Mouse (Mus musculus): ENCODE results near the gene Arhgap29. TPM values are rescaled to one million over a fixed set of nuclear protein-coding genes. Genes with fewer than 3 reads are reported as not detected.

The Arhgap29 gene
- total RNA-seq, 1 experiment from 2014 or later = 2.4 TPM

GRCm38 (mm10) chr3:121939658-121940057 is 12.7 kb upstream of the Arhgap29 start:
- no peak for ATAC-seq (replicated peaks; ENCODE audit: insufficient number of reproducible peaks, low FRiP score, low TSS enrichment, poor library complexity, severe bottlenecking)

GRCm38 (mm10) chr3:121940094-121940889 is 12.0 kb upstream of the Arhgap29 start:
- ATAC-seq (replicated peaks; ENCODE audit: insufficient number of reproducible peaks, low FRiP score, low TSS enrichment, poor library complexity, severe bottlenecking) = no peak

GRCm38 (mm10) chr3:121941204-121941745 is 11.1 kb upstream of the Arhgap29 start:
- no peak for ATAC-seq (replicated peaks; ENCODE audit: insufficient number of reproducible peaks, low FRiP score, low TSS enrichment, poor library complexity, severe bottlenecking)

GRCm38 (mm10) chr3:121945957-121946356 is 6.4 kb upstream of the Arhgap29 start:
- ATAC-seq (replicated peaks; ENCODE audit: insufficient number of reproducible peaks, low FRiP score, low TSS enrichment, poor library complexity, severe bottlenecking) = no peak

DNA sequence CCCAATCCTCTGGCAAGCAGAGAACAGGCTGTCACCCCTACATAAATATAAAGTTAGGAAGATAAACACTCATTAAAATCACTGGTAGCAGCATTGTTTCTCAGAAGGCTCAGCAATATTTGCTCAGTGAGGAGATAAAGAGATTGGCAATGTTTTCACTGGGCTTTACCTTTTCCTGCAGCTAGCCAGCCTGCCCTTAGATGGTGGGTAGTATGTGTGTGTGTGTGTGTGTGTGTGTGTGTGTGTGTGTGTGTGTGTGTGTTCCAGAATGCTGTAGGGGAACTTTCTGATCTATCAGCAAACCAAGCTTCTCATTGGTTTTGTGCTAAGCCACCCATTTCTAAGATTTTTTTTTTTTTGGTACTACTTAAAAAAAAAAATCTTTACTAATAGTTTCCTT is 5.6 kb upstream of the Arhgap29 start:
- ATAC-seq (replicated peaks; ENCODE audit: insufficient number of reproducible peaks, low FRiP score, low TSS enrichment, poor library complexity, severe bottlenecking) = no peak

DNA sequence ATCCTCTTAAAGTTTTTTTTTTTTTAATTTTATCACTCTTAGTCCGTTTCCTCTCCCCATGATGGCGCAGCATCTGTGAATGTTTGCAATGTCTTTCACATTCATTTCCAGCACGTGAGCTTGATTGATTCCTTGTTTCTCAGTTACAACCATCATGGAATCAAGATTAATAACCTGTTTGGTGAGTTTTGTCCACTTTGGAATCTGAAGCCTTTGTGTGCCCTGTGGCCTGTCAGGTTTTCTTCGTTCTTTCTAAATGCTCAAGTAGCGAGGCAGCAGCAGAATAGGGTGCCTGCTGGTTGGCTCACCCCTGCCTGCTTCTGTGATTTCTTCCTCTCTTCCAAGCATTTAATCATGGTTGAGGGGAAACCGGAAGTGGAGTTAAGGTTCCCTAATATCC is 2.2 kb upstream of the Arhgap29 start:
- no peak for ATAC-seq (replicated peaks; ENCODE audit: insufficient number of reproducible peaks, low FRiP score, low TSS enrichment, poor library complexity, severe bottlenecking)

- ATAC-seq (replicated peaks; ENCODE audit: insufficient number of reproducible peaks, low FRiP score, low TSS enrichment, poor library complexity, severe bottlenecking) = no peak
These were observed 1.2 kb upstream of the Arhgap29 start for GRCm38 (mm10) chr3:121951116-121951515.

DNA sequence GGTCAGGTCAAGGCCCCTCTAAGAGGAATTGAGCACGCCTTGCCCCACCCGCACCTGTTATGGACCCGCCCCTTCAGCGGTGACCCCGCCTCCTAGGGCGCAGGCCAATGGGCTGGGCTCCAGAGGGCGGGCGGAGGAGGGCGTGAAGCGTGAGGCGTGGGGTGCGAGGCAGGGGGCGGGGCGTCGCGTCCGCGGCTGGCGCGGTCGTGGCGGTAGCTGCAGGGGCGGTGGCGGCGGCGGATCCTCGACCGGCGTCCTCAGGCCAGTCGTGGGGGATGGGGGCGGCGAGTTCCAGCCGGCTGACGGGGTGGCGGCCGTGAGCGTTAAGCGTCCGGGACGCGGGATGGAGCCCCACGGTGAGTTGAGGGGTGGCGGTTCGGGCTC is 700 bp downstream of the Arhgap29 start:
- no peak for ATAC-seq (replicated peaks; ENCODE audit: insufficient number of reproducible peaks, low FRiP score, low TSS enrichment, poor library complexity, severe bottlenecking)

- ATAC-seq (replicated peaks; ENCODE audit: insufficient number of reproducible peaks, low FRiP score, low TSS enrichment, poor library complexity, severe bottlenecking) = no peak
These were observed 1.3 kb downstream of the Arhgap29 start for GRCm38 (mm10) chr3:121953433-121954161.

DNA sequence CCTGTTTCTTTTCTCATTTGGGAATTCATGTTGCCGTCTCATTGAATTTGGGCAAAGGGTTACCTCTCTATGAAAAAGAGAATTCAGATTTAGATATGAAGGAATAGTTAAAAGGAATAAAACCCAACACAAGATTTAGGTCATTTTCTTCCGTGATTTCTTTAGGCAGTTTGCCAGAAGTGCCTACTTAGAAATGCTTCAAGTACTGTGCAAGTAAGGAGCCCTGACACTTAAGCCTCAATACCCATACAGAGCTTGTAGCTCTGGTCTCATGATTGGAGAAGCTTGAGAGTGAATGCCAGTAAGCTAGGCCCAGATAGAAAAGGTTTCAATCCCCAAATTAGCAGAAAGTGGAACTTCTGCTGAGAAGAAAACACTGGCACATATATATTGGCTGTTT is 2.1 kb downstream of the Arhgap29 start:
- no peak for ATAC-seq (replicated peaks; ENCODE audit: insufficient number of reproducible peaks, low FRiP score, low TSS enrichment, poor library complexity, severe bottlenecking)

- no peak for ATAC-seq (replicated peaks; ENCODE audit: insufficient number of reproducible peaks, low FRiP score, low TSS enrichment, poor library complexity, severe bottlenecking)
These were observed 3.2 kb downstream of the Arhgap29 start for GRCm38 (mm10) chr3:121955527-121955926.

GRCm38 (mm10) chr3:121956789-121957188 is 4.4 kb downstream of the Arhgap29 start:
- no peak for ATAC-seq (replicated peaks; ENCODE audit: insufficient number of reproducible peaks, low FRiP score, low TSS enrichment, poor library complexity, severe bottlenecking)

GRCm38 (mm10) chr3:121957606-121958344 is 5.4 kb downstream of the Arhgap29 start:
- no peak for ATAC-seq (replicated peaks; ENCODE audit: insufficient number of reproducible peaks, low FRiP score, low TSS enrichment, poor library complexity, severe bottlenecking)

GRCm38 (mm10) chr3:121964173-121964572 is 11.8 kb downstream of the Arhgap29 start:
- ATAC-seq (replicated peaks; ENCODE audit: insufficient number of reproducible peaks, low FRiP score, low TSS enrichment, poor library complexity, severe bottlenecking) = no peak

DNA sequence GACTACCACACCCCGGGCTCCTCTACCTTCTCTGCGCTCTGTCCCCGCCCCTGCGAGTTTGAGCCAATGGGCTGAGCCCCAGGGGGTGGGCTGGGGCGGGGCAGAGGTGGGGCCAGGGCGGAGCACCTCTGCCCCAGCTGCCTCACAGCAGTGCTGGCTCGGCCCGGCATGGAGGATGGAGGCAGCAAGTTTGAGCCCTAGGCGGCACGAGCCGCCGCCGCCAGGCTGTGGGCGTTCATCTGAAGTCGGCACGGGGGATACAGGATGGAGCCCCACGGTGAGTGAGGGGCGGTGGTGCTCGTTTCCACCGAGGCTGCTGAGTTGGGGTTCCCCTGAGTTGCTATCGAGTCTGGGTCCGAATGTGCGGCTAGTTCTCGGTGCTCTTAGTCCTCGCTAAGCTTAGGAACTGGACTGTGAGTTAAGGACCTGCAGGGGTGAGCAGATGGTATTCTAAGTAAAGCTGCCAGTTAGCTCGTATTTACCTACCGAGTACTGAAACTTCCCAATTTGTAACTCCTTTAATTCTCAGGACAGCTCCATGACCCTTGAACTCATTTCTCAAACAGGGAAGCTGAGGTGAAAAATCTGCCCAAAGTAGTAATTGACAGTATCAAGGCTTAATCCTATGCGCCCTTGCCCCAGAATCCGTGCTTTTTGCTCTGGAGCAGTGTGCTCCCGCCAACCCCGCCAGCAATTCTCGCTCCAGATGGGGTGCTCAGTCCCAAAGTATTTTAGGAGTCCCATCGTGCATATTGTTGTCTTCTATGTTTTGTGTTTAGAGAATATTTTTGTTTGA is 15.5 kb downstream of the Arhgap29 start:
- peak; percentile 61 for ATAC-seq (replicated peaks; ENCODE audit: insufficient number of reproducible peaks, low FRiP score, low TSS enrichment, poor library complexity, severe bottlenecking)

- ATAC-seq (replicated peaks; ENCODE audit: insufficient number of reproducible peaks, low FRiP score, low TSS enrichment, poor library complexity, severe bottlenecking) = no peak
These were observed 16.3 kb downstream of the Arhgap29 start for GRCm38 (mm10) chr3:121968621-121969020.

GRCm38 (mm10) chr3:121969451-121969850 is 17.1 kb downstream of the Arhgap29 start:
- ATAC-seq (replicated peaks; ENCODE audit: insufficient number of reproducible peaks, low FRiP score, low TSS enrichment, poor library complexity, severe bottlenecking) = no peak

- no peak for ATAC-seq (replicated peaks; ENCODE audit: insufficient number of reproducible peaks, low FRiP score, low TSS enrichment, poor library complexity, severe bottlenecking)
These were observed 21.4 kb downstream of the Arhgap29 start for GRCm38 (mm10) chr3:121973761-121974160.
